Mouse (Mus musculus) forebrain, embryonic 11.5 days (tissue): Measurements from ENCODE around the gene Gm10666. TPM values are rescaled to one million over a fixed set of nuclear protein-coding genes. Genes with fewer than 3 reads are reported as not detected.
"Not testable (repeated sequence)": the region's sequence is repeated elsewhere in the genome, so short reads cannot be mapped to it uniquely, and the experiment has no call there.

Experiments
- ATAC-seq: fragments of 200-750 bp; cut with Nextera tagmentation; replicated peaks from 2 replicates; pipeline ENCODE4 v1.8.0; 2017; ENCODE audit warnings: moderate TSS enrichment; ENCODE audit not compliant: low FRiP score
- DNase-seq: peaks from one replicate; pipeline ENCODE4 v3.0.0-alpha.2; 2017; ENCODE audit warnings: low spot score
- H3K27ac ChIP-seq: fragments of 300-500 bp; sonication (generic); 2 replicates; pipeline ENCODE4 v1.5.1; 2014; ENCODE audit warnings: low read depth, low read length
- H3K27me3 ChIP-seq: fragments of 300-500 bp; sonication (generic); 2 replicates; pipeline ENCODE4 v1.6.1; 2014; ENCODE audit warnings: mild to moderate bottlenecking, low read length, mixed read lengths; ENCODE audit not compliant: control insufficient read depth, insufficient read depth
- H3K36me3 ChIP-seq: fragments of 300-500 bp; sonication (generic); 2 replicates; pipeline ENCODE4 v1.6.1; 2014; ENCODE audit warnings: mild to moderate bottlenecking, low read length, moderate library complexity, mixed read lengths; ENCODE audit not compliant: control insufficient read depth, insufficient read depth
- H3K4me1 ChIP-seq: fragments of 300-500 bp; sonication (generic); replicated peaks from 2 replicates; pipeline ENCODE4 v1.6.1; 2014; ENCODE audit warnings: low read length, mixed read lengths; ENCODE audit not compliant: control insufficient read depth, insufficient read depth
- H3K4me2 ChIP-seq: fragments of 300-500 bp; sonication (generic); 2 replicates; pipeline ENCODE4 v1.6.1; 2014; ENCODE audit warnings: low read depth, mild to moderate bottlenecking, low read length, moderate library complexity, mixed read lengths; ENCODE audit not compliant: severe bottlenecking
- H3K4me3 ChIP-seq: fragments of 300-500 bp; sonication (generic); 2 replicates; pipeline ENCODE4 v1.5.1; 2014; ENCODE audit warnings: low read depth, low read length
- H3K9ac ChIP-seq: fragments of 300-500 bp; sonication (generic); 2 replicates; pipeline ENCODE4 v1.6.1; 2014; ENCODE audit warnings: low read length
- H3K9me3 ChIP-seq: fragments of 300-500 bp; sonication (generic); 2 replicates; pipeline ENCODE4 v1.6.1; 2016; ENCODE audit warnings: low read length, mixed read lengths; ENCODE audit not compliant: control insufficient read depth
- WGBS: fragments of 180-500 bp; shearing (Covaris S2); extraction: QIAGEN DNeasy Blood & Tissue Kit; methylation state at CpG from one replicate; pipeline ENCODE4 v1.1.7; 2014; 5-methylcytosine and 5-hydroxymethylcytosine counted together
- polyA plus RNA-seq: library from polyadenylated mRNA; unstranded; fragments of >200 nt; fragmentation: Nextera tagmentation; extraction: Ambion mirVana; gene quantifications from 2 replicates; pipeline ENCODE4 v1.2.1, GENCODE M21; 2014

The Gm10666 gene
- not detected in 2 replicates for polyA plus RNA-seq

DNA sequence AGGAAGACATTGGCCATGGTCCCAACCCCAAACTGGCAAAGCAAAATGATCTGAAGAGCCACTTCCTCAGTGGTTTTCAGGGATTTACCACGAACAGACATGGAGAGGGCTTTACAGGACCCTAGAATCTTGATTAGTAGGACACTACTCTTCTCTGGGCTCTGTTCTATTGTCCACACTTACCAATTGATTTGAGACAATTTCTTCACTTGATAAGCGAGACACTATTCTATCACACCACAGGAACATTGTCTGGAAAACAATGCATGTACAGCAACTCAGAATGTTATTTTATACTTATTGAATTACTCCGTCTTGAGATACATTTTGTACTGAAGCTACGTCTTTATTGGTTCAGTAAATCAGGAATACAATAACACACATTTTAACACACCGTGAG lies at the start of gene Gm10666:
TSS of gene Gm10666 (minus strand) at position 101 of the 400 bp plus-strand sequence.
- H3K4me2 ChIP-seq, H3K4me1 ChIP-seq, H3K9me3 ChIP-seq, DNase-seq, ATAC-seq, H3K27ac ChIP-seq, H3K27me3 ChIP-seq, H3K4me3 ChIP-seq, H3K36me3 ChIP-seq, H3K9ac ChIP-seq: not testable (repeated sequence)
- WGBS, result no CpG with 5 or more reads among the region's 5 CpGs

DNA sequence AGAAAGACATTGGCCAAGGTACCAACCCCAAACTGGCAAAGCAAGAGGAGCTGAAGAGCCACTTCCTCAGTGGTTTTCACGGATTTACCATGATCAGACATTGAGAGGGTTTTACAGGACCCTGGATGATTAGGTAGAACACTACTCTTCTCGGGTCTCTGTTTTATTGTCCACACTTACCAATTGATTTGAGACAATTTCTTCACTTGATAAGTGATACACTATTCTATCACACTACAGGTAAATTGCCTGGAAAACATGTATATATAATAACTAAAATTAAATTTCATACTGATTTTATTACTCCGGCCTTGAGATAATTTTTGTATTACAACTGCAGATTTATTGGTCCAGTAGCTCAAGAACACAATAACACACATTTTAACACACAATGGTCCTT lies 29.4 kb upstream of the Gm10666 start, which contains the start of gene Vmn1r142:
TSS of gene Vmn1r142 (minus strand) at position 101 of the 400 bp plus-strand sequence.
- not testable (repeated sequence) for H3K4me2 ChIP-seq, ATAC-seq, H3K27ac ChIP-seq, DNase-seq, H3K4me3 ChIP-seq, H3K27me3 ChIP-seq, H3K36me3 ChIP-seq, H3K4me1 ChIP-seq, H3K9me3 ChIP-seq, H3K9ac ChIP-seq
- WGBS, result no CpG with 5 or more reads among the region's 3 CpGs

DNA sequence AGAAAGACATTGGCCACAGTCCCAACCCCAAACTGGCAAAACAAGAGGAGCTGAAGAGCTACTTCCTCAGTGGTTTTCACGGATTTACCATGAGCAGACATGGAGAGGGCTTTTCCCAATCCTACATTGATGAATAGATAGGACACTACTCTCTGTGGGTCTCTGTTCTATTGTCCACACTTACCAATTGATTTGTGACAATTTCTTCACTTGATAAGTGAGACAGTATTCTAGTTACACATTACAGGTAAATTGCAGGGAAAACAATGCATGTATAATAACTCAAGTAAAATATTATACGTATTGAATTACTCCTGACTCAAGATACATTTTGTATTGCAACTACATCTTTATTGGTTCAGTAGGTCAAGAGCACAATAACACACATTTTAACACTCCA lies 16.4 kb downstream of the Gm10666 start, which contains the start of gene Gm16451:
TSS of gene Gm16451 (minus strand) at position 101 of the 400 bp plus-strand sequence.
- not testable (repeated sequence) for H3K4me2 ChIP-seq, H3K4me3 ChIP-seq
- no CpG with 5 or more reads among the region's 2 CpGs for WGBS

More for the DNA sequence above, 16.4 kb downstream of the Gm10666 start, which contains the start of gene Gm16451:
- not testable (repeated sequence) for H3K27ac ChIP-seq, H3K9me3 ChIP-seq, H3K27me3 ChIP-seq, H3K4me1 ChIP-seq, H3K36me3 ChIP-seq, ATAC-seq, H3K9ac ChIP-seq, DNase-seq

Other genes with a start within 250 kb of the Gm10666 start
- not detected in 2 replicates for gene Gm5891, start 213.4 kb downstream of the Gm10666 start, polyA plus RNA-seq
- not detected in 2 replicates for gene Vmn1r137, start 140.2 kb downstream of the Gm10666 start, polyA plus RNA-seq
- not detected in 2 replicates for gene Vmn1r138, start 105.8 kb downstream of the Gm10666 start, polyA plus RNA-seq
- not detected in 2 replicates for gene Gm6176, start 78.4 kb downstream of the Gm10666 start, polyA plus RNA-seq
- not detected in 2 replicates for gene Vmn1r139, start 65.7 kb downstream of the Gm10666 start, polyA plus RNA-seq
- gene Gm16451, start 16.5 kb downstream of the Gm10666 start, polyA plus RNA-seq, result not detected in 2 replicates
- gene Vmn1r142, start 29.3 kb upstream of the Gm10666 start, polyA plus RNA-seq, result not detected in 2 replicates
- gene Vmn1r143, start 54.6 kb upstream of the Gm10666 start, polyA plus RNA-seq, result not detected in 2 replicates
- gene Gm8653, start 66.5 kb upstream of the Gm10666 start, polyA plus RNA-seq, result not detected in 2 replicates
- not detected in 2 replicates for gene Gm8453, start 94.7 kb upstream of the Gm10666 start, polyA plus RNA-seq
- not detected in 2 replicates for gene Gm4187, start 195.0 kb upstream of the Gm10666 start, polyA plus RNA-seq
- gene Gm8660, start 236.3 kb upstream of the Gm10666 start, polyA plus RNA-seq, result not detected in 2 replicates